Mouse (Mus musculus): ENCODE results near the gene Cpeb4. TPM values are rescaled to one million over a fixed set of nuclear protein-coding genes. Genes with fewer than 3 reads are reported as not detected.

Gene Cpeb4
- polyA plus RNA-seq, 1 experiment from 2014 or later: 10.4 TPM

DNA sequence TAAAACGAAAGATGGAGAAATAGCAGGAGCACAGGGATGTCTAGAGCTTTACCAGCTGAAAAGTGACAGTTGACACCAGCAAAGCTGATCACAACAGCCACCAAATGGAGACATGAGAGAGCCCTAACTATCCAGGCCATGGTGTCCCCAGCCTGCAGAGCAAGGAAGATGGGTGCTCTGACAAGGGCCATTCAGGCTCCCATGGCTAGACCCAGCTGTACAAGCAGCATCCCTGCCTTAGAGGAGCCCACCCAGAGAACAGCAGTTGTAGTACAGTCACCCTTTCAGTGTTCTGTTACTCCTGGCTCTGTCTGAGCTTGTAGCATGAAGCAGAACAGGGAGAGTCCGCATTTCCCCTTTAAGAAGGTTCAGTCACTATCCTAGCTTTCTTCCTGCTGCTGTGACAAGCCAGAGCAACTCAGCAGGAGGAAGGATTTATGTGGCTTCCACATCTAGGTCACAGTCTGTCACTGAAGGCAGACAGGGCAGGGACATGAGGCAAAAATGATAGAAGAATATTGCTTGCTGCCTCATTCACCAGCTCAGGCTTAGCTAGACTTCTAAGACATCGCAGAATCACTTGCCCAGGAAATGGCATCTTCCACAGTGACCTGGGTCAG lies 21.7 kb upstream of the Cpeb4 start:
- Histone ChIP-seq H3K9me3 (replicated peaks) (no peaks in the 10 kb centered on the region), H3K4me1 (peaks cover 26% of the 10 kb centered on the region), H3K4me2 (no peak overlapping the region), H3K9ac (no peak overlapping the region), H3K36me3 (ENCODE audit: poor library complexity, severe bottlenecking) (no peaks in the 10 kb centered on the region), H3K27ac (no peak overlapping the region), H3K27me3 (no peaks in the 10 kb centered on the region), H3K4me3 (no peak overlapping the region)
- WGBS: 91% methylated on average over 3 of the region's 3 CpGs
- no peak for ATAC-seq

DNA sequence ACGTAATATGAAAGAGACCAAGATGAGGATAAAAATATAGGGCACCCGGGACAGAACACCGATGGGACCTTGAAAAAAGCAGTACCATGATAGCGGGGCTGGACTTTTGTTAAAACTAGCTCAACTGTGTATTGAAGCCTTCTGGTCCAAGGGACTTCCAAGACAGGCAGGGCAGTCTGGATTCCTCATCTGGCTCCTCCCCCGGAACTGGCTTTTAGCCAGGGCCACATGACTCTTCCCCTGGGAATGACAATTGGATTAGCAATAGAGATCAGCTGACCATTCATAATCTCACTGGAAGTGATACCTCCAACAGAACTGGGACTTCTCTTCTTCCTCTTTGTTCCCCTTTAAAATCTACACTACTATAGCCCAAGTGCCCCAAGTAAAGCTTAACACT lies 21.0 kb upstream of the Cpeb4 start:
- no peaks in the 10 kb centered on the region for H3K9me3 ChIP-seq (replicated peaks)
- WGBS: 84% methylated on average over 5 of the region's 5 CpGs
- peaks cover 26% of the 10 kb centered on the region for H3K4me1 ChIP-seq

DNA sequence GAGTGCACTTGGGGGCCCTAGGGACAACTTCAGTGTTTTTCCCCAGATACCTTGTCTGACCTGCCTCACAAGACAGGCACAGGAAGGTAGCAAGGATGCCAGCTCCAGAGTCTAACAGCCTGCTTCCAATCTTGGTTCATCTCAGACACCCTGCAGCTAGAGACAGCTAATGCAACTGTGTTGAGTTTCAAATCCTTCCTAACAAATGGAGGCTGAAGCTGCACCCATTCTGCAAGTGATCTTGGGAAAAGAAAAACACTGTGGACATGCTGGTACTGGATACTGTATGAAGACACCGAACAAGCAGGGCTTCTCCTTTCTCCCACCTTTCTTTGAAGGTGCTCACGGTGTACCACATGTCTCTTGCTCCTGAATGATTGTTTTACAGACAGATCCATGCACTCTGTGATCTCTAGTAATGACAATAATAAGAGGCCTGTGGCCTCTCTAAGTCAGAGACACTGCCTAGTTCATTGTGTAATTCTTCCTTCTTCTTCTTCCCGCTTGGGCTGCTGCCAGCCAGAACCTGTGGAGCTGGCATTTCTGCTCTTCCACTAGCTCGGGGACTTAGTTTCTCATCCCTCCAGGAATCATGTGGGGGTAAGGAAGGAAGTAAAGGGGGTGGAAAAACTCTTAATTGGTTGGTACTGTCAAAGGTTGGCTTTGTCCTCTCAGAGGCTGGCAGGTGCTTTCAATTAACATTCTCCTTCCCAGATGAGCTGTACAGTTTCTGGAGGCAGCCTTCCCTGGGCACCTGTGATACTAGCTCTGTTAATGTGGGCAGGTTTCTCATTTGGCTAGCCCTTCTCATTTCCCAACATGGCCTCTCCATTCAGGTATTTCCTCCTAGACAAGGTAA lies 20.1 kb upstream of the Cpeb4 start:
- H3K4me3 ChIP-seq: no peak overlapping the region
- H3K27ac ChIP-seq: no peak overlapping the region
- no peaks in the 10 kb centered on the region for H3K27me3 ChIP-seq
- H3K4me2 ChIP-seq: no peak overlapping the region
- H3K9ac ChIP-seq: no peak overlapping the region
- no peak for ATAC-seq
- no peaks in the 10 kb centered on the region for H3K36me3 ChIP-seq (ENCODE audit: poor library complexity, severe bottlenecking)
- peaks cover 17% of the 10 kb centered on the region for H3K4me1 ChIP-seq
- H3K9me3 ChIP-seq (replicated peaks): no peaks in the 10 kb centered on the region
- WGBS: 69% methylated on average over 4 of the region's 4 CpGs

More for the DNA sequence above, 21.0 kb upstream of the Cpeb4 start:
- H3K36me3 ChIP-seq (ENCODE audit: poor library complexity, severe bottlenecking): no peaks in the 10 kb centered on the region
- ATAC-seq: no peak
- no peak overlapping the region for H3K9ac ChIP-seq
- H3K27ac ChIP-seq: no peak overlapping the region
- H3K4me2 ChIP-seq: no peak overlapping the region
- H3K4me3 ChIP-seq: no peak overlapping the region
- no peaks in the 10 kb centered on the region for H3K27me3 ChIP-seq

DNA sequence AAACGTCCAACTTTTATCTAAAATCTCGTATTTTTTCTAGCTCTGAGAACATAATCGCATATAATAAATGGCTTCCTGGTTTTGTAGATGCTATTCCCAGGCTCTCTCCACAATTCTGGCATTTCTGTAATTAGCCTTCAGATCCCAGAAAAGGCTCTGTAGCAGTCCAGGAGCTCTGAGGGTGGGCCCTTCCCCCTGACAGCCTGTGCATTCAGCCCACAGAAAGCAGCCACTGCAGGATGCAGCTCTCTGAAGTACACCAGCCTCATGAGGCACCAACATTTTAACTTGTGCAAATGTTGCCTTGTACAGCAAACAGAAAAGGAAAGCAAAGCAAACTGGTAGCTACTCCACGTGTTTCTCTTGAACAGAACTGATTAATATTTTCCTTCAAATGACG lies 17.1 kb upstream of the Cpeb4 start:
- no peaks in the 10 kb centered on the region for H3K36me3 ChIP-seq (ENCODE audit: poor library complexity, severe bottlenecking)
- H3K27me3 ChIP-seq: no peaks in the 10 kb centered on the region
- no peak overlapping the region for H3K9ac ChIP-seq
- H3K9me3 ChIP-seq (replicated peaks): no peaks in the 10 kb centered on the region
- H3K4me2 ChIP-seq: no peak overlapping the region
- no peak overlapping the region for H3K27ac ChIP-seq
- no peaks in the 10 kb centered on the region for H3K4me1 ChIP-seq
- H3K4me3 ChIP-seq: no peak overlapping the region
- no peak for ATAC-seq
- WGBS: 74% methylated on average over 5 of the region's 5 CpGs

DNA sequence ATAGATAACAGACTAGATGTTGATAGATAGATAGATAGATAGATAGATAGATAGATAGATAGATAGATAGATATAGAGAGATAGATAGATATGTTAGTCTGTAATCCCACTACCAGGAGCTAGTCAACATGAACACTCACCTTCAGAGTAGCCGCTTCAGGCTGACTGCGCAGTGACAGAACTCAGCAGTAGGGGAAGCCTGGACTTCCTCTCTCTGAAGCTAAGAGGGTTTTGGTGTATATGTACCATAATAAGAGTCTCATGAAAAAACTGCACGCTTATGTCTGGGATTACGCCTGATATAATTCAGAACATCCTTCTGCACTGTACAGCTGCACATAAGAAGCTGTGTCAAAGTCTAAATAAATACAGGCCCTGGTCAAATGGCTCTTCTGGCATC lies 14.5 kb upstream of the Cpeb4 start:
- Histone ChIP-seq H3K27me3 (no peaks in the 10 kb centered on the region), H3K9me3 (replicated peaks) (no peaks in the 10 kb centered on the region), H3K4me3 (no peak overlapping the region), H3K4me1 (no peaks in the 10 kb centered on the region), H3K4me2 (no peak overlapping the region), H3K36me3 (ENCODE audit: poor library complexity, severe bottlenecking) (no peaks in the 10 kb centered on the region), H3K9ac (no peak overlapping the region), H3K27ac (no peak overlapping the region)
- 95% methylated on average over 4 of the region's 4 CpGs for WGBS
- no peak for ATAC-seq

DNA sequence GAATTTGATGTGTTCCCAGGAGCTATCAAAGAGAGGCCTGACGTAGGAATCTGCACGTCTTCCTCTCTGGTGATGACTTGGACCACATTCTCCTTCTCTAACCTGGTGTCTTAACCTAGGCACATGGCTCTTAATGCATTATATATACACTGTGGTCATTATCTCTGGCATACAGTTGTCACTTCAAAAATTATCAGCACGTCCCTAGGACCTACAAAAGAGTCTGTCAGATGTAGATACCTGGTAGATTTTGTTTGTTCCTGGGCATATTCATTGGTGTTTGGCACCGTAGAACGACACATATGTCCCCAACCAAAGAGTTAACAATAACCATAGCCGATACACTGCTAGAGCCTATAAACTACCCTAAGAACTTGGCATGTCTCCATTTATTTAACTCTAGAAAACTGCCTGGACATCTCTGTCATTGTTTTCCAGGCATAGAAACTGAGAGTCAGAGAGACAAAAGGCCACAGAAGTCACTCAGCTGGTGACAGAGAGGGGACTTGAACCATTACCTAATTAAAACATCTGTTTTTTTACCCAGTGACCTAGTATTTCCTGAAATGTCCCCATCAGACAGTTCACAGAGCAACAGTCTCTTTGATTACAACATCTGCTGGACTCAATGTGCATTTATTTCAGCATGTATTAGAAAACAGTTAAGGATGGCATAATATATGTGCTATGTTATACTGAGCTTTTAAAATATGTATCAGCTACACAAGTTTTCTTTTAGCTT lies 10.7 kb upstream of the Cpeb4 start:
- H3K36me3 ChIP-seq (ENCODE audit: poor library complexity, severe bottlenecking): no peaks in the 10 kb centered on the region
- ATAC-seq: no peak
- no peak overlapping the region for H3K9ac ChIP-seq
- WGBS: 85% methylated on average over 6 of the region's 6 CpGs
- no peaks in the 10 kb centered on the region for H3K27me3 ChIP-seq
- H3K27ac ChIP-seq: no peak overlapping the region
- H3K9me3 ChIP-seq (replicated peaks): no peaks in the 10 kb centered on the region
- H3K4me3 ChIP-seq: no peak overlapping the region
- no peak overlapping the region for H3K4me2 ChIP-seq
- H3K4me1 ChIP-seq: no peaks in the 10 kb centered on the region

DNA sequence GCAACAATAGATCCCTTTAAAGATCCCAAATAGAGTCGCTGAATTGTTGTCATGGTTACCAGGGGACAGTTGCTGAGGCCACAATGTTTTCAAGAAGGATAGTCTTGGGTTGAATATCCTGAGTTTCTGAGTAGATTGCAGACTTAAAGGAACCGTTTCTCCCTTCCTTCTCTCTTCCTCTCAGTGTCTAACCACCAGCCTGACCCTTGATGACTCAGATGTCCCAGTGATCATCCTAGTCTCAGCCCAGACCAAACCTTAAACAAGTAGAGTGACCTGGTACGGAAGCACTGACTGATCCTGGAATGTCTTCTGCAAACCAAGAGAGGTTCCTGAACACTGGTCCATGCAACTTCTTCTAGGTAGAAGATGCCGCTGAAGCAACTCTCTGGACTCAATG lies 4.0 kb upstream of the Cpeb4 start:
- Histone ChIP-seq H3K9ac (no peak overlapping the region), H3K4me3 (no peak overlapping the region), H3K27ac (no peak overlapping the region), H3K36me3 (ENCODE audit: poor library complexity, severe bottlenecking) (no peaks in the 10 kb centered on the region), H3K4me2 (no peak overlapping the region), H3K9me3 (replicated peaks) (no peaks in the 10 kb centered on the region), H3K4me1 (peaks cover 15% of the 10 kb centered on the region), H3K27me3 (no peaks in the 10 kb centered on the region)
- WGBS: 67% methylated on average over 4 of the region's 4 CpGs
- no peak for ATAC-seq

DNA sequence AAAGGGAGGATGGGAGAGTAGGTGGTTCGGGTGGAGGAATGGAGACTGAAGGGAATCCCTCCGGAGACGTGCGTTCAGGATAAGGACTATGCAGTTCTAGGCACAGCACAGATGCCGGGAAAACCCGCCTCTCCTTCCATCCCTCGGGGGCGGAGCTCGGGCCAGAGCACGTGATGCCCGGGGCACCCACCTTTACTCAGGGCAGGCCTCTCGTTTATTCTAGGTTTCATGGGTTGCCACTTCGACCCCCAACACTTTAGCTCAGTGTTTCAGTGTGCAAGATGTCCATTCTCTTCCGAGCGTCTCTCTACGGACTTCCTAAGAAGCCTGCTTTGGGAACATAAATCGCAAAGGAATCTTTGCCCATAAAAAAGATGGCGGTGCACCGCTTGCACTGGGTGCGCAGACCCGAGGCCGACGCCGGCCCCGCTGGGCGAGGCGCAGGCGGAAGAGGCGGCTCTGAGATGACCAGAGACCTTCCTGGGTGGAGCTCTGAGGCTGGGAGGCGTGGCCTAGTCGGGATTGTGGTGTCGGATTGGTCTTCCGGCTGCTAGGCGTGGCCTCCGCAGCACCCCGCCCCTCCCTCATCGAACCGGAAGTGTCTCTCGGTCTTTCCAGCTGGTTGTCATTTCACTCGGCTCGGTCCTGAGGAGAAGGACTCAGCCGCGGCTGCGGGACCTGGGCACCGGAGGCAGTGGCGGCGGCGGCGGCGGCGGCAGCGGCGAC lies 1.6 kb upstream of the Cpeb4 start:
- Histone ChIP-seq H3K4me1 (peaks cover 28% of the 10 kb centered on the region), H3K9me3 (replicated peaks) (no peaks in the 10 kb centered on the region), H3K4me3 (peak overlapping the region; percentile 72), H3K9ac (peak overlapping the region; percentile 87), H3K27me3 (no peaks in the 10 kb centered on the region), H3K4me2 (peak overlapping the region; percentile 75), H3K36me3 (ENCODE audit: poor library complexity, severe bottlenecking) (no peaks in the 10 kb centered on the region), H3K27ac (peak overlapping the region; percentile 89)
- under 1% methylated on average over 52 of the region's 53 CpGs for WGBS
- peak; percentile 100 for ATAC-seq

DNA sequence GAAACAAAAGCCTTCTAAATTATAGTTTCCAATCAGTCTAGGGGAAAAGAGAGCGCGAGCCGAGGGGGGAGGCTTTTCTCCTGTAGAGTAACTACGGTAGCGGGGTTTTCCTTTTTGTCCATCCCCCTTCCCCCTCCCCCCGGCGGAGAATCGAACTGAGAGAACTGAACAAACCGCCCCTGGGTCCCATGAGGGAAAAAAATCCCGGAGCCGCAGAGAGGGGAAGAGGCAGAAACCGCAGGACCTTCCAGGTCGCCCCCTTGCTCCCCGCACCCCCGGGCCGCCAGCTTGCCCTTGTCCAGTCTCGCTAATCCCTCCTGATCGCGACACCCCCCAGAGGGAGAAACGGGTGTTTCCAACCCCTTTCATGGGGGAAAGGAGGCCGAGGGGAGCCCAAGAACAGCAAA lies 873 bp upstream of the Cpeb4 start:
- Histone ChIP-seq H3K27ac (peak overlapping the region; percentile 74), H3K36me3 (ENCODE audit: poor library complexity, severe bottlenecking) (no peaks in the 10 kb centered on the region), H3K9me3 (replicated peaks) (no peaks in the 10 kb centered on the region), H3K4me1 (peaks cover 29% of the 10 kb centered on the region), H3K4me2 (peak overlapping the region; percentile 75), H3K4me3 (peak overlapping the region; percentile 72), H3K9ac (peak overlapping the region; percentile 87), H3K27me3 (no peaks in the 10 kb centered on the region)
- peak; percentile 8 for ATAC-seq
- WGBS: under 1% methylated on average over 20 of the region's 21 CpGs

DNA sequence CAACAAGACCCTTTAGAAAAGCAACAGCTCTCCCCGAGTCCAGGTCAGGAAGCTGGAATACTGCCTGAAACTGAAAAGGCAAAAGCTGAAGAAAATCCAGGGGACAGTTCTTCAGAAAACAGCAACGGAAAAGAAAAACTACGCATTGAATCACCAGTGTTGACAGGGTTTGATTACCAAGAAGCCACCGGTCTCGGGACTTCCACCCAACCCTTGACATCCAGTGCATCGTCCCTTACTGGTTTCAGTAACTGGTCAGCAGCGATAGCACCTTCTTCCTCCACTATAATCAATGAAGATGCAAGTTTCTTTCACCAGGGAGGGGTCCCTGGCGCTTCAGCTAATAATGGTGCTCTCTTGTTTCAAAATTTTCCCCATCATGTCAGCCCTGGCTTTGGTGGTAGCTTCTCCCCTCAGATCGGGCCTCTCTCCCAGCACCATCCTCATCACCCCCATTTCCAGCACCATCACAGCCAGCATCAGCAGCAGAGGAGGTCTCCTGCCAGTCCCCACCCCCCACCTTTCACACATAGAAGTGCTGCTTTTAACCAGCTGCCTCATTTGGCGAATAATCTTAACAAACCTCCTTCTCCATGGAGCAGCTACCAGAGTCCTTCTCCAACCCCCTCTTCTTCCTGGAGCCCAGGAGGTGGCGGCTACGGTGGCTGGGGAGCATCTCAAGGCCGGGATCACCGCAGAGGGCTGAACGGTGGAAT lies 693 bp downstream of the Cpeb4 start:
- Histone ChIP-seq H3K4me3 (peak overlapping the region; percentile 72), H3K27ac (peak overlapping the region; percentile 32; the same call in 1 of the 2 replicates), H3K4me1 (peaks cover 39% of the 10 kb centered on the region), H3K36me3 (ENCODE audit: poor library complexity, severe bottlenecking) (no peaks in the 10 kb centered on the region), H3K4me2 (peak overlapping the region; percentile 64), H3K27me3 (no peaks in the 10 kb centered on the region), H3K9ac (peak overlapping the region; percentile 62), H3K9me3 (replicated peaks) (no peaks in the 10 kb centered on the region)
- WGBS: 68% methylated on average over 15 of the region's 15 CpGs
- no peak for ATAC-seq

DNA sequence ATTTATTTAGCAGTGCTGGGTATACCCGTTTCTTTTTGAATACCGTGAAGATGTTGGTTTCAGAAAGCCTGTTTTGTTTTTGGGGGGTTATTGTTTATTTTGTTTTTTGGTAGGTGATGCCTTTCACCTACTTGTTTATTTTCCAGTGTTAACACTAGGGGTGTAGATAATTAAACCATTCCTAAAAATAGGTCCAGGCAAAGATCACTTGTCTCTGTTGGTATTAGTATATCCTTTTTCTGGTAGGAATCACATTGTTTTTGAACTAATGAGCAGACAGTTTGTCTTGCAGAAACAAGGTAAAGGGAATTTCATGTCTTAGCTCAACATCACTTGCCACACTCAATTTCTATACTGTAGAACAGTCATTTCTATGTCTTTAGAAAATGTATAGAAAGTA lies 2.1 kb downstream of the Cpeb4 start:
- Histone ChIP-seq H3K9me3 (replicated peaks) (no peaks in the 10 kb centered on the region), H3K36me3 (ENCODE audit: poor library complexity, severe bottlenecking) (no peaks in the 10 kb centered on the region), H3K27me3 (no peaks in the 10 kb centered on the region), H3K27ac (no peak overlapping the region), H3K9ac (peak overlapping the region; percentile 57), H3K4me1 (peaks cover 39% of the 10 kb centered on the region), H3K4me3 (peak overlapping the region; percentile 72), H3K4me2 (peak overlapping the region; percentile 64)
- WGBS: 94% methylated on average over 2 of the region's 2 CpGs
- no peak for ATAC-seq
